Mouse (Mus musculus): ENCODE results near the gene Aunip.

- TF ChIP-seq POLR2AphosphoS5 (IDR thresholded peaks at IDR 0.05; ENCODE audit: insufficient replicate concordance, low read depth, low read length): no peak
- no peak for TF ChIP-seq GATA1 (IDR thresholded peaks at IDR 0.05; ENCODE audit: borderline replicate concordance, low read length)
- TF ChIP-seq CTCF (IDR thresholded peaks at IDR 0.05; ENCODE audit: low read depth, low read length): no peak
These were observed 39.3 kb upstream of the Aunip start for GRCm38 (mm10) chr4:134471469-134471868.

Data from G1E (cell line).